Mouse (Mus musculus): Measurements from ENCODE around the gene Ntm. TPM values are rescaled to one million over a fixed set of nuclear protein-coding genes. Genes with fewer than 3 reads are reported as not detected.

Gene Ntm
- total RNA-seq, 4 experiments from 2014 or later = 0.46 to 1.4 (median 1.1) TPM

DNA sequence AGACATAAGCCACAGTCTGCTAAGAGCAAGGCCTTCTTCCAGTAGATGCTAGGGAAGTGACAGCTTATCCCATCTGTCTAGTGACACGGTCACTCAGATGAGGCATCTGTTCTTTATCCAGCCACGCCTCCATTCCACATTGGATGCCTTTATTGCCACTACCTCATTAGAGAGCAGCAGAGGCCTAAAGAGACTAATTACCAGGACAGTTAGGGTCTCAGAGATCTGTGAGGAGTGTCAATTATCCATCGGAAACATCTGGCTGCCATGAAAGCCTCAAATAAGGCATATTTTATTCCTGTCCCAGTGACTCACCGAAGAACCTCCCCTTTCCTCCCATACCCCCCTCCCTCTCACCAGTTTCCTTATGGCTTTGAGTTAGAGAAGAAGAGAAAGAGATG lies 963.0 kb downstream of the Ntm start:
- no peak for DNase-seq

GRCm38 (mm10) chr9:28977275-28977674 lies 985.7 kb downstream of the Ntm start:
- no peak for DNase-seq

- no peak for DNase-seq
Measured at GRCm38 (mm10) chr9:28969455-28969854, 993.5 kb downstream of the Ntm start.

All from adrenal gland, adult 8-10 months (tissue).